Mouse (Mus musculus): Measurements from ENCODE around the gene Cavin3. TPM values are rescaled to one million over a fixed set of nuclear protein-coding genes. Genes with fewer than 3 reads are reported as not detected.

The Cavin3 gene
- total RNA-seq (2014; fragmentation: Nextera tagmentation) (not detected in 2 replicates), total RNA-seq (2017) (0.05 and 1.1 TPM in 2 replicates)

DNA sequence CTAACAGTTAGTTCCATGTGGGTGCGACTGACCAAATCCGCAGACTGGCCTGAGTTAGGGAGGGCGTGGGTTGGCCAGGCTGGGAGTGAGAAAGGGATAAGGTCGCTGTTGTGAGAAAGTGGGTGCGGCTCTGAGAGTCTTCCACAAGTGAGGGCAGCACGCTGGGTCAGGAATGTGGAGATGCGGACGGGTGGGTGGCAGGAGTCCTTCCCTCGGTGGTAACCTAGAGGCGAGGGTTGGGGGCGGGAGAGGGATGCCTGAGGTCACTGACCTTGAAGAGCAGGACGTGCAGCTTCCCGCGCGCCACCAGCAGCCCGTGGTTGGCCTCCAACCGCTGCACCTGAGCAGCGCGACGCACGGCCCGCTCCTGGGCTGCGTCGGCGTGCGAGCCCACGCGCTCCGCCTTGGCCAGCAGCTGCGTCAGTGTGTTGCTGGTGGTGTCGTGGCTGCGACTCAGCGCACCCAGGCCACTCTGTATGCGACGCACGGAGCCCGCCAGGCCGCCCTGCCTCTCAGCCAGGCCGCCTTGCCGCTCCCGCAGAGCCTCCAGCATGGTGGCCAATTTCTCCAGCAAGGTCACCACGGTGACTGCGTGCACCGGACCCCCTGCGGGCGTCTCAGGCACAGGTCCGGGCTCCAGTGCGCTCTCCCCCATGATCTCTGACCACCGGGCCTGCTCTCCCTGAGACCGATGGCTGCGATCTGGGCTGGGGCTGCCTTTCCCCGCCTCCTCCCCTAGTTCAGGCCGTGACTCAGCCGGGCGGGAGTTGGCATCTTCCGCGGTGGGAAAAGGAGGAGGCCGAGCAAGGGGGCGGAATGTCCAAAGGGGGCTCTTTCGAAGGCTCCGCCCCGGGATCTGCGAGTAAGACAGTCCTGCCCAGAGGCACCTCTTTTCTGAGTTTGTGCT is at the start of gene Cavin3:
Gene Cavin3 (minus strand): TSS at position 796 of the 907 bp plus-strand sequence.
- ATAC-seq (replicated peaks; ENCODE audit: poor library complexity, severe bottlenecking), result peak; percentile 66

DNA sequence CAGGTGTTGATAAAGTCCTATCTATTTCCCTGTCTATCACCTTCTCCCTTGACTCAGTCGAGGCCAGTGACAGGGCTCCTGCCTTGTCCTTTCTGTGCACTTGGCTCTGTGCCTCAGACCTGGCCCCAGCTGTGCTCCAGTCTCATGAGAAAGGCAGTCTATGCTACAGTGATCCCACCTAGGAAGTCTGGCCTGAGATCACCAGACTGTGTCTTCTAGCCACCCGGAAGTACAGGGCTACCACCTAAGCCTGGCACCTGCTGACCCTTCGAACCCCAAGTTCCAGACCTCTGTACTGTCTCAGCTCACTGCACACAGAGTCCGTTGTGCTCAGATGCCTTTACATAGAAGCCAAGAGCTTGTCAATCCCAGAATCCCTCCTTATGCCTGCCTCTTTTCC is 46.0 kb upstream of the Cavin3 start:
- no peak for ATAC-seq (replicated peaks; ENCODE audit: poor library complexity, severe bottlenecking)

DNA sequence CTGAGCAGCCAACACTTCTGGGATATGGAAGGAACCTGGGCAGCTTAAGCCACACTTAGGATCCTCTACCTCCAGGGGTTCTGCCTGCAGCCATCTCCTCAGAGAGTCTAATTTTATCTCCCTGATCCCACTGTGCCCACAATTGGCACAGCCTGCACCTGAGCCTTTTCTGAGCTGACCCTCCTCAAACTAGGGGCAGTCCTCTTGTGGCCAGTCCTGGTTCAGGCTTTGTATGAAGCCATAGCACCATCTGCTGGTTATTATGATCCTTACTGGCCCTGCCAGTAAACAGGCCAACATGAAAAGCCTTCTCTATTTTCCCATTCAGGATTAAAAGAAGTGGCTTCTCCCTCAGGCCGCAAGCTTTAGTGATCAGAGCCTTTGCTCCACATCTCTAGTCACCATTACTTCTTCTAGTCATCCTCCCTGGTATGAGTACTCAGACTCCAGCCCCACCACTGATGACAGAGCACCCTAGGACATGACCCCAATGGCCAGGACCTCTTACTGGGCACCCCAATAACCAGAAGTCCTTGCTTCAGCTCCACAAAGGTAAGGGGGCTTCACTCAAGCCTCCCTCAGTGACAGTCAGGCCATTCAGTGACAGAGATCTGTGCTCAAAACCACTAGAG is 45.3 kb upstream of the Cavin3 start:
- peak; percentile 63 for ATAC-seq (replicated peaks; ENCODE audit: poor library complexity, severe bottlenecking)

DNA sequence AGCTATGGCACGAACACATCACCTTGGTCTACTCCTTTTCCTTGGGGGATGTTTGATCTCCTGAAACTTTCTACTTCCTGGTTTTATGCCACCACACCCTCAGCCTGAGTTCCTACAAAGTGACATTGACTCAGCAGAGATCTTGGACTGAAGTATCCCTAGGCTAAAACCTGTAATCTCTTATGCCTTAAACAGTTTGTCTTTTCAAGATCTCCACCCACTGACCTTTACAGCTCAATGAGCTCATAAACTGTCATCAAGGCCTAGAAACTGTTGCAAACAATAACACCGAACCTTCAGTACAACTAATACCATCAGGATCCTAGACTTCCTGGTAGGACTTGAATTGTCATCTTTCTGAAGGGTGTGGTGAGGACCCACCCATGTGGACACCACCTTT is 42.1 kb upstream of the Cavin3 start:
- 0 out of 2 replicates have a peak, but pooled peaks have one; percentile 26 for ATAC-seq (replicated peaks; ENCODE audit: poor library complexity, severe bottlenecking)

DNA sequence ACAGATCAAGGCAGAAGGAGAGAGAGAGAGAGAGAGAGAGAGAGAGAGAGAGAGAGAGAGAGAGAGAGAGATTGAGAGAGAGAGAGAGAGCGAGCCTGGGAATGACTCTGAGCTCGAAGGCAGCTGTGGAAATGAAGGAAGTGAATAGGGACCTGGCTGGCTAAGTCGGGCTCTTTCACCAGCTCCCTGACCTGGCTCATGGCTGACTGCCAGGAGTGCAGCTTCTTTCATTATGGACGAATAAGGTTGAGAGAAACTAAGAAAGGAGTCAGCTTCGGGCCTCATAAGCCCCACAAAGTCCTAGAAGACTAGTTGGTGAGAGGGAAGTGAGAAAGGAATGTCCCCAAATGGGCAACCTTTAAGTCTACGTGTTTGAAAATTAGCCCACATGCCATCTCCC is 38.1 kb upstream of the Cavin3 start:
- no peak for ATAC-seq (replicated peaks; ENCODE audit: poor library complexity, severe bottlenecking)

DNA sequence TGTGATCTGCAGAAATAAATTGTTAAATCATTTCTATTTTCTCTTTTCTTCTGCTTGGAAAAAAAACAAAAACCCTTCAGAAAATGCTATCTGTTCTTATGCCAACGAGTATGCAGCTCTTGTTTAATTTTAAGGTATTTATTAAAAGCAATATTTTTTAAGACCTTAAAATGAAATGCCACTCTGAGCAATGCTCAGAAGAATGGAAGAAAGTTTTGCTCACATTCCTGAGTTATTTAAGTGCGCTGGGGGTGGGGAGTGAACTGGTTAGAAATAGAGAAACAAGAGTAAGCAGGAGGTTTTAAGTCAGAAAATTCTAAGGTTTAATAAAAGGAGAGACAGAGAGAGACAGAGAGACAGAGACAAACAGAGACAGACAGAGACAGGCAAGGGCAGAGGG is 37.7 kb upstream of the Cavin3 start:
- ATAC-seq (replicated peaks; ENCODE audit: poor library complexity, severe bottlenecking), result no peak

DNA sequence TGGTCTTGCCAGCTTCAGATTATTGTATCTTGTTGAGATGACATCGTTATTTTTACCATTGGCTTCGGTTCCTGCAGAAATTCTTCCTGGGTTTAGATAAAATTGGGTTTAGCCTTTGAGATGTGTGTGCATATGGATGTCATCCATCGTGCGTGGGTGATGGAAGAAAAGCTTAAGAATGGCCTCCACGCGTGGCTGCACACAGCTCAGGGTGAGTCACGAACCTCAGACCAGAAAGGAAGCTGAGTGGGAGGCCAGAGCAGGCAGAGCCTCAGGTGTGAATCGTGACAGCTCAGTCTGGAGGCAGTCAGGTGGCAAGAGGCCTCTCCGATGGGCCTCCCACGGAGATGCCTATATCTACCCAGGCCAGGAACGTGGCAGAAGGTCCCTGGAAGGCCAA is 37.2 kb upstream of the Cavin3 start:
- ATAC-seq (replicated peaks; ENCODE audit: poor library complexity, severe bottlenecking), result no peak

DNA sequence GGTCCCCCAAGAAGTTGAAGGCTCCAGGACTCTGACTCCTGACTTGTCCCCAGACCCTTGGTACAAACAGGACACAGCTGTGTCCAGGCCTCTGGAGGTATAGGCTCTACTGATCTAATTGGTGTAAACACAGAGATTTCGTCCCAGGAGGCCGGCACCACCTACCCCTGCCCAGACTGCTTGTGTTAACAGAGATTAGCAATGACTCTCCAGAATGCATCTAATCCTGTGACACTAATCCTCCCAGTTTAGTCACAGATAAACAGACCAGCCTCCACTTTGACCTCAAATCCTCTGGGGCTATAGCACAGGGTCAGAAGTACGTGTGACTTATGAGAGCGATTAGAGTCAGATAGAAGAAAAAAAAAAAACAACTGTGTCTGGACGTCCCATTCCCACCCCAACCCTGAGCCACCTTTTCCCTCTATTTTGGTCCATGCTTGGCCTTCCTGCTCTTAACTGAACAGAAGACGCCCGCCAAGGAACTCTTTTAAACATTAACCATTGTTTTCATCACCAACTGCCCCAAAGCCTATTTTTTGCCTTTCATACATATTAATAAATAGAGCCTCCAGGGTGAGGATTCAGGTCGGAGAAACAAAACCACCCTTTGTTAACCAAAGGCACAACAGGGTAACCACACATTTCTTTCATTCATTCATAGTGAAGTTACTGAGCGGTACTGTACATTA is 34.7 kb upstream of the Cavin3 start:
- no peak; the same call in 1 of the 2 replicates for ATAC-seq (replicated peaks; ENCODE audit: poor library complexity, severe bottlenecking)

DNA sequence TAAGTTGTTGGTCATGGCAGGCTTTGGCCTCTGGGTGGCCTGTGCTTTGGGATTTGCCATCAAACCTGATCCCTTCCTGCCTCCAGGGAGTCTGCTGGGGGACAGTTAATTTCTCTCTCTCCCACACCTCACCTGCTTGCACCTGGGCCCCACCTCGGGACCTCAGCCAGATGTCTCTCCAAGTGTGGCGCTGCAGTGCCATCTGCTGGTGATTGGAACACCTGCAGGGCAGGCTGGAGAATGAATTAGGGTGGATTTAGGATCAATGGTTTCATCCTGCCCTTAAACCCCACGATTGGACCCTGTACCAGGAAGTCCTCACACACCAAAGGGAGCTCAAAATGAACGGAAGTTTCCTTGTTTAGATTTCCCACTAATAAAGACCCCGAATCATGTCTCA is 33.1 kb upstream of the Cavin3 start:
- ATAC-seq (replicated peaks; ENCODE audit: poor library complexity, severe bottlenecking), result peak; percentile 89

DNA sequence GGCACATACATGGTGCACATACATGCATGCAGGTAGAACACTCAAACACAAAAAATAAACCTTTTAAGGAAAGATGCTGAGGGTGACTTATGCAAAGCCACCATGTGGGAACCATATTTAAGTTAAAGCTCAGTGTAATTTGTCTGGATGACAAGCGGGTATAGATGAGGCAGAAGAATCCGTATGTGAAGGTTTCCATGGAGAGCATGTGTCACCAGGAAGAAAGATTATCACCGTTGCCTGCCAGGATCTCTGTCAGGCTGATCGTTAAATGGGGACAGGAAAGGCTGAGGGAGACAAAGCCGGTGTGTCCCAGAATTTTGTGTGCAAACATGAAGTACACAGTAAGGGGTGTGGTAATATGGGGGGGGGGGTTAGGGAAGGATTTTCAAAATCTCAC is 32.5 kb upstream of the Cavin3 start:
- no peak for ATAC-seq (replicated peaks; ENCODE audit: poor library complexity, severe bottlenecking)

DNA sequence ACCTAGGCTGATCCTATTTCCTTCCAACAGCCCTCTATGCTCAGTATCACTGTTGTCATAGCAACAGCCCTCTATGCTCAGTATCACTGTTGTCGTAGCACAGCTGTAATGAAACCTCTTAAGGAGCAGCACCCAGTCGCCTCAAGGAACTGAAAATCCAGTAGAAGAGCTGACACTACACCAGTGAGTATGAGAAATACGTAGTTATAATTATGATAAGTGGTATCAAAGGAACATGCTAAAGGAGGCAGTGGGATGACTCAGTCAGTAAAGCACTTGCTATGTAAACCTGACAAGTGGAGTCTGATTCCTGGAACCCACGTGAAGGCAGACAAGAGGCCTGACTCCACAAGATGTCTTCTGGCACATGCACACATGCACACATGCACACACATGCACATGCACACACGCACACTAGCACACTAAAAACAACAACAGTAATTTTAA is 31.8 kb upstream of the Cavin3 start:
- no peak for ATAC-seq (replicated peaks; ENCODE audit: poor library complexity, severe bottlenecking)

DNA sequence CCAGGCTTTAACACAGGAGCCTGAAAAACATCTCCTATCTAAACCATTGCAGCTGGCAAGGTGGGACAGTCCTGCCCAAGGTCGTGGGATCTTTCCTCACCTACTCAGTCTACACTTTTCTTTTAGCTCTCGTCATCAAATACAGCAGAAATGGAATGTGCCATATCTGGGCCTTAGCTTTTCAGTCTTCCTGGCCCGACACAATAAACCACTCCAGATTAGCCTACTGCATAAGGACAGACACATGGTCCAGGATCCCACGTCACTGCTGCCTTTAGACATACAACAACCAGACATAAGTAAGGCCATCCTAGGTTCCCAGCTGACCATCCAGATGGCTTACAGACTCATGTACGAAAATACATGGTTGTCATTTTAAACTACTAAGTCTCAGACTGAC is 28.0 kb upstream of the Cavin3 start:
- ATAC-seq (replicated peaks; ENCODE audit: poor library complexity, severe bottlenecking), result no peak

DNA sequence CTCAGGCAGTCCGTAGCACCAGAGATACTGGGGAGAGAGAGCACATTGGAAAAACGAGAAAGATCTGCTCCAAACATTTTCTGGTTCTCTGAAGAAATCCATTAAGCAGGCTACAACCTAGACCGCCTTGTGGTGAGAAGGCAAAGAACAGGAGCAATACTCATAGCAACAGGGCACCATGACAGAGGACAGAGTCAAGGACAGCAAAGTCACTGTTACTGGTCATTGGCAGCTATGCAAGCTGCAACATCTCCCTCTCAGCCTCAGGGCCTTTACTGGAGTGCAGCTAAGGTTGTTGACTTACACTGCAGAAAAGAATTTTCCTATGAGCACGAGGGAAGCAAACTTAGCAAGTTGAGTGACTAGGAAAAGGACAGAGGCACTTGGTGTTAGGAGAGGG is 25.2 kb upstream of the Cavin3 start:
- ATAC-seq (replicated peaks; ENCODE audit: poor library complexity, severe bottlenecking), result no peak

DNA sequence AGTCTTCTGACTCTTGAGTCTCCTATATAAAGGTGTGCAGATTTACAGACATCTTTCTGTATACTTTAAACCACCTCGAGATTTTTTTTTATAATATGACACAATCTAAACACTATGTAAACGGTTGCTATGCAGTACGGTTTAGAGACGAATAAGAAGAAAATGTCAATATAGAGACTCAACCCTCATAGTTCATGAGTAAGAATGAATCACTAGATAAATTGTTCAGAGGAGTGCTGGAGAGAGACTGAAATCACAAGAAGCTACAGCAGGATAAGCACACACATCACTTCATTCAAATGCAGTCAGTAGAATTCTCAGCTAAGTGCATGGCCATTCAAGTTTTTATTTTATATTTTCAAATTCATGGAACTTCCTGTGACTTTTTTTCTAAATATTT is 19.9 kb upstream of the Cavin3 start:
- ATAC-seq (replicated peaks; ENCODE audit: poor library complexity, severe bottlenecking), result no peak

DNA sequence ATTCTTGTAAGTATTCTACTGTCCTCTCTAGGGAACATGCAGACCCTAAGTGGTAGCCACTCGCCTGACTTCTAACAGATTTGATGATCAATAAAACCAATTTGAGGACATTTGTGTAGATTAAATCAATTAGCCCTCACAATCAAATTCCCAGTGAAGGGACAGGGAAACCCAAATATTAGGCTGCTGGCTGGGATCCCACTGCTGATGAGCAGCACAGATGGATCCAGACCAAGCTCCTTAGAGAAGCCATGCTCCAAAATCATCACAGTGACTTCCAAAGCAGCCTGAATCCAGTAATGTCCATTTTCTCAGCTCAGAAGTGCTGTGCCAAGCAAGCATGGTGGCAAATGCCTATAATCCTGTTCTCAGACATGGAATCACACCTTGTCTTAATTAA is 17.6 kb upstream of the Cavin3 start:
- ATAC-seq (replicated peaks; ENCODE audit: poor library complexity, severe bottlenecking), result no peak

DNA sequence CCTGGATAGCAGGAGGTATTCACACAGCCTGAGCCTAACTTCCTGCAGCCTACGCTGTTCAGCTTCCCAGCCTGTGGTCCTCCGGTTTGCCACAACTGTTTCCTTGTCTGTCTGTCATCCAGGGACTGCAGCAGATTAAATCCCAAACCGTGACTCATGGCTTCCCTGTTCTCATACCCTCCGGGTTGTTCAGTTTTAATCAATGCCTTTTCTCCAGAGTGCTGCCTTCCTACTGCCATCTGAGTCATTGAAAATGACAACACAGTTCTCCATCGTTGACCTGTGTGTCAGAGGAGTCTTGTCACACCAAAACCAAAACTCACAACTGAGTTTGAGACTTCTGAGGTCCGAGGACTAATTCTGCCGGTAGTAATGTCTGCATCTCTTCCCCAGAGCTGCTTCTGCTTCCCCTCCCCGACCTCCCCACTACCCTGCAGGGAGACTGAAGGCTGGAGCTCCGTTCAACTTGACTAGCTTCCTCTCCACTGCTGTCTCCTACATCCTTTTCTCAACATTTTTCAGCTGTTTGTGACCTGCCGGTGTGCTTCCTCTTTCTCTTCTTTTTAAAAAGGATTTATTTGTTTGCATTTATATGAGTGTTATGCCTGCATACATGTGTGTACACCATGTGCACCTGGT is 16.9 kb upstream of the Cavin3 start:
- ATAC-seq (replicated peaks; ENCODE audit: poor library complexity, severe bottlenecking), result peak; percentile 40; the same call in 1 of the 2 replicates

DNA sequence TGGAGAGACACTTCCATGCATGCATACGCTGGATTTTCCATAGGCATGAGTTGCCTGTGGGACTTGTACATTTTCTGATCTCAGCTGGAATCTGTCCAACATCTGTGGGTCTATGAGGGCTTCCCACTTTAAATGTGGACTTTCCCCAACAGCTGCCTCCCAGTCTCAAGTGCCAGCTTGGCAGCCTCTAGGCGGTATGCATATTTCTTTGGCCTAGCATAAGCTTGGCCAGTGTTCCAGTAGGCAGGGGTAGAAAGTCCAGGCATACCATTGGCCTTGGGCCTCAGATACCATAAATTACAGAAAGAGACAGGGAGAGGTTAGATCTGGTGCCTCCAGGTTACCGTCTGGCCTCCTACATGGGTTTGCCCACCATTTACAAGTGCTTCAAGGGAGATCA is 15.8 kb upstream of the Cavin3 start:
- ATAC-seq (replicated peaks; ENCODE audit: poor library complexity, severe bottlenecking), result no peak

DNA sequence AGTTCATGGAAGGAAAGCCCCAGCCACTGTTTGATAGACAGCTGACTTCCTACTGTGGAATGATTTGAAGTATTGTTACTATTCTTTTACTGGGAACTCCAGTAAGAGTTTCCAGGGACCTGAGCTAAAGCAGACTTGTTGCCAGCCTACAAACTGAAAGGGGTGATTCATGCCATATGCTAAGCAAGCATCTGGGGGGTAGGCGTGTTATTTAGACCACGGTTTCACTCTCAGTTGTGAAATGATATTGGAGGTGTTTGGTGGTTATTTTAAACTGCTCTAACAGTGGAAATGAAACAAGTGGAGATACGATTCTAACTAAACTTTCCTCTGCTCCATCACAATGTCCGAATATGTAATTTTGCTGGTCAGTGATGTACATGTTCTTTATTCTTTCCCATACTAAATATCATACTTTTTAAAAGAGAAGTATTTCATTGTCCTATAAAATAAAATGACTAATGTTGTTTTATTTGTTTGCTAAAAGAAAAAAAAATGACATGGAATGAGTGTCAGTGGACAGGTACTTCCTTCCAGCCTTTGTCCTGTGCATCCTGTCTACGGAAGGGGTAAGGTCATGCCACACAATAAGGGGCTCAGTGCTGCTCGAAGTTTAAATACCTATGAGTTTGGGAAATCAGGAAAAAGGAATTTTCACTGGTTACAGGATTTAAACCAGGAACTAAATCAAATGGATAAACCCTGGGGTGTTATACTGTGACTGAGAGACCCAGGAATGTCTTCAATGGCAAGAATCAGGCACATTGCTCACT is 5.2 kb upstream of the Cavin3 start:
- no peak for ATAC-seq (replicated peaks; ENCODE audit: poor library complexity, severe bottlenecking)

DNA sequence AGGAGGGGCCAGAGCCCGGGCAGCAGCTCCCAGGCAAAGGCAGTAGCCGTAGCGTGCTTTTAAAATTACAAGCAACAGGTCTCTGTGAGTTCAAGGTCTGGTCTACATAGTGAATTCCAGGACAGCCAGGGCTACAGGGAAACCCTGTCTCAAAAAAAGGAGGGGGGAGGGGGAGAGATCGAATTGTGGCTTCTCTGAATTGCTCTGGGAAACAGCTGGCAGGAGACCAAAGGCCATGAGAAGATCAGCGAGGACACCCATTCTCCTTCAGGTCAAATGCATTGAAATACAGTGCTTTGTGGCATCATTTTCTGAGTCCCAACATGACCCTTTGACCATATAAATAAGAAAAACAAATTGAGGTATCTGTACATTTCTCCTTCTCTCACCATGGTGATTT is 2.9 kb upstream of the Cavin3 start:
- ATAC-seq (replicated peaks; ENCODE audit: poor library complexity, severe bottlenecking), result no peak

DNA sequence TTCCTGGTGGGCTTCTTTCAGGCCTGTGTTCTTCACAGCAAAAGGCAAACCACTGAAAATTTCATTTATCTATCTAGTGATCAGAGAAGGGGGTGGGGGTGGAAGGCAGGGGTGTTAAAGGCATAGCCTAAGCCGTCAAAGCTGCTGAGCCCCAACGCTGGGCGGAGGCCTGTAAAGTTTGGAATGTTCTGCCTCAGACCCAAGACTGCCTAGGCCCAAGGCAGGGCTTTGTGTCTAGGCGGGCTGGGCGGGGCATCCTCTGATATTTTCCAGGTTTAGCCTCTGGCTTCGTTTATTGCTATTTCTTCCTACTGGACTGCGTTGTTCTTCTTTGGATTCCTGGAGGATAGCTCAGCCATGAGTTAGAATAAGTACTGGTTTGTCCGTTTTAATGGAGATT is 326 bp upstream of the Cavin3 start:
- ATAC-seq (replicated peaks; ENCODE audit: poor library complexity, severe bottlenecking), result no peak
